Mouse (Mus musculus) embryonic facial prominence, embryonic 12.5 days (tissue): ENCODE measurements at regions not wholly inside any gene's neighbourhood (a gene's known extent, or its start where the extent isn't known, plus 50 kb on each side); places are given as distances from the start of the nearest gene placed in this dataset.

Experiments used
- ATAC-seq: fragments of 200-750 bp; cut with Nextera tagmentation; 2 replicates; pipeline ENCODE4 v1.8.0; 2017; ENCODE audit not compliant: insufficient number of reproducible peaks, insufficient read depth, low FRiP score, low TSS enrichment
- H3K27ac ChIP-seq: fragments of 300-500 bp; sonication (generic); 2 replicates; pipeline ENCODE4 v1.5.1; 2016; ENCODE audit warnings: mild to moderate bottlenecking
- H3K27me3 ChIP-seq: fragments of 300-500 bp; sonication (generic); 2 replicates; pipeline ENCODE4 v1.6.1; 2016; ENCODE audit warnings: mild to moderate bottlenecking, moderate library complexity
- H3K36me3 ChIP-seq: fragments of 300-500 bp; sonication (generic); 2 replicates; pipeline ENCODE4 v1.6.1; 2016; ENCODE audit warnings: mild to moderate bottlenecking
- H3K4me1 ChIP-seq: fragments of 300-500 bp; sonication (generic); 2 replicates; pipeline ENCODE4 v1.6.1; 2016
- H3K4me2 ChIP-seq: fragments of 300-500 bp; sonication (generic); replicated peaks from 2 replicates; pipeline ENCODE4 v1.6.1; 2016; ENCODE audit warnings: mild to moderate bottlenecking, moderate library complexity
- H3K4me3 ChIP-seq: fragments of 300-500 bp; sonication (generic); 2 replicates; pipeline ENCODE4 v1.5.1; 2016; ENCODE audit warnings: mild to moderate bottlenecking
- H3K9ac ChIP-seq: fragments of 300-500 bp; sonication (generic); 2 replicates; pipeline ENCODE4 v1.6.1; 2016; ENCODE audit warnings: mild to moderate bottlenecking, moderate library complexity
- H3K9me3 ChIP-seq: fragments of 300-500 bp; sonication (generic); 2 replicates; pipeline ENCODE4 v1.6.1; 2016; ENCODE audit warnings: mild to moderate bottlenecking, moderate library complexity
- WGBS: fragments of 180-500 bp; shearing (Covaris S2); methylation state at CpG from one replicate; pipeline ENCODE4 v1.1.7; 2016; 5-methylcytosine and 5-hydroxymethylcytosine counted together

DNA sequence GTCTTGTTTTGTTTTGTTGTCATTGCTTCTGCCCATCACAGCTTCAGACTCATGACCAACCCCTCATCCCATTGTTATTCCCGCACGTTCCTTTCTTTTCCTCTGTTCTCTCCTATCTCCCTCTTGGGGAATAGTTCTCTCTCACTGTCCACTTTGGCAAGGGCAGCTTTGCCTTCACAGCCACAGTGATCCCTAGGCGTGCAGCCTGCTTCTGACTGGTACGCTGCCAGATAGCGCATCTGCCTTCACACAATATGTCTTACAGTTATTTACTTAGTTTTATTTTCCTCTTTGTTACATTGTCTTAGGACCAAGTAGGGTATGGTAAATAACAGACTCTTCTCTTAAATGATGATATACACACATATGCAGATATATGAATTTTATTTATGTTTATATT, 122.9 kb downstream of the Sem1 start:
- Histone ChIP-seq H3K4me2 (no peak overlapping the region), H3K9ac (no peak overlapping the region), H3K4me1 (peaks cover 6% of the 10 kb centered on the region; the same call in 1 of the 2 replicates), H3K36me3 (no peaks in the 10 kb centered on the region), H3K4me3 (no peak overlapping the region), H3K27me3 (no peaks in the 10 kb centered on the region), H3K9me3 (no peaks in the 10 kb centered on the region), H3K27ac (no peak overlapping the region)
- ATAC-seq: no peak
- 84% methylated on average over 5 of the region's 5 CpGs for WGBS

- no peaks in the 10 kb centered on the region for H3K9me3 ChIP-seq
- no peaks in the 10 kb centered on the region for H3K36me3 ChIP-seq
- H3K4me1 ChIP-seq: peaks cover 6% of the 10 kb centered on the region; the same call in 1 of the 2 replicates
- 69% methylated on average over 2 of the region's 2 CpGs for WGBS
- H3K4me3 ChIP-seq: no peak overlapping the region
- H3K4me2 ChIP-seq: no peak overlapping the region
- H3K27me3 ChIP-seq: no peaks in the 10 kb centered on the region
- ATAC-seq: no peak
- no peak overlapping the region for H3K9ac ChIP-seq
- H3K27ac ChIP-seq: no peak overlapping the region
Observed at GRCm38 (mm10) chr6:6454396-6454795, 124.1 kb downstream of the Sem1 start.

GRCm38 (mm10) chr6:6434855-6435254, 143.6 kb downstream of the Sem1 start:
- no peaks in the 10 kb centered on the region for H3K4me1 ChIP-seq
- ATAC-seq: no peak

DNA sequence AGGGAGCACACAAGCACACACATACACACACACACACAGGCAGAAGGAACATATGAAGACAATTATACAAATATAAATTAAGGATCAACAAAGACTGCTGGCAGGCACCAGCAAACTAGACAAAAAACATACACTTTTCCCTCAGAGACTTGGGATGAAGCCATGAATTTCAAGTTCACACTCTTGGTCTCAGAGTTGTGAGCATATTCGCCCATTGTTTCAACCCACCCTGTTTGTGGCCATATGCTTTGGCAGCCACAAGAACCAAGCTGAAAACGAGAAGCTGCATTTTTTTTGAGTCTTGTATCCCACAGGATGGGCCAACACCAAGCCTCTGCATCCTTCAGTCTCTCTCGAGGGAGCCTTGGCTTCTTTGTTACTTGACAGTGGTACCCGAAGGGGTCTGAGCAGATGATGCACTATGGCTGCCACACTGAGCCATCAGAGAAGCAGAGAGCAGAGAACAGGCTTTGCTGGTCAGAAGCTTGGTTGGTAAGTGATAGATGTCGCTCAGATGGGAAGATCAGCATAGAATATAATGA, 144.1 kb downstream of the Sem1 start:
- no peaks in the 10 kb centered on the region for H3K36me3 ChIP-seq
- H3K4me3 ChIP-seq: no peak overlapping the region
- ATAC-seq: no peak
- no peak overlapping the region for H3K27ac ChIP-seq
- no peaks in the 10 kb centered on the region for H3K9me3 ChIP-seq
- 73% methylated on average over 5 of the region's 5 CpGs for WGBS
- no peak overlapping the region for H3K4me2 ChIP-seq
- H3K9ac ChIP-seq: no peak overlapping the region
- no peaks in the 10 kb centered on the region for H3K27me3 ChIP-seq
- no peaks in the 10 kb centered on the region for H3K4me1 ChIP-seq

More at GRCm38 (mm10) chr6:6434855-6435254, 143.6 kb downstream of the Sem1 start:
- no peak overlapping the region for H3K4me2 ChIP-seq
- no peak overlapping the region for H3K4me3 ChIP-seq
- H3K9me3 ChIP-seq: no peaks in the 10 kb centered on the region
- no peak overlapping the region for H3K9ac ChIP-seq
- 74% methylated on average over 3 of the region's 3 CpGs for WGBS
- no peaks in the 10 kb centered on the region for H3K36me3 ChIP-seq
- H3K27ac ChIP-seq: no peak overlapping the region
- H3K27me3 ChIP-seq: no peaks in the 10 kb centered on the region

DNA sequence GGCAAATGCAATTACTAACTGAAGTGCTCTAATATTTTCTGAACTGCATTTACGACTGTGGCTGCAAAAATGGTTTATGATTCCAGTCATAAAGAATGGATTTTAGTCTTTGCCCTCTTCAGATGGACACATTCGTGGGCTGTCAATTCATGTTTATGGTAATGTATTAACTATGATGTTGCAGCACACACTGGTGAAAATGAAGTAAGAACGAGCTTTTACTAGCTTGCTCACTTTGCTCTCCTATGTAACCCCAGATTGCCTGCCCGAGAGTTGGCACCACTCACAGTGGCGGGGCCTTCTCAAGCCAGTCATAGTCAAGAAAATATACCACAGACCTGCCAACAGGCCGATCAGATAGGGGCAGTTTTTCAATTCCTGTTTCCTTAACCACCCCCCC, 145.3 kb downstream of the Sem1 start:
- no peak overlapping the region for H3K27ac ChIP-seq
- H3K36me3 ChIP-seq: no peaks in the 10 kb centered on the region
- no peak overlapping the region for H3K4me2 ChIP-seq
- no peaks in the 10 kb centered on the region for H3K9me3 ChIP-seq
- ATAC-seq: no peak
- no peak overlapping the region for H3K9ac ChIP-seq
- H3K27me3 ChIP-seq: no peaks in the 10 kb centered on the region
- 86% methylated on average over 6 of the region's 6 CpGs for WGBS
- no peak overlapping the region for H3K4me3 ChIP-seq
- H3K4me1 ChIP-seq: no peaks in the 10 kb centered on the region

GRCm38 (mm10) chr6:6414654-6415610, 163.5 kb downstream of the Sem1 start:
- Histone ChIP-seq H3K9me3 (no peaks in the 10 kb centered on the region), H3K36me3 (no peaks in the 10 kb centered on the region), H3K27me3 (no peaks in the 10 kb centered on the region), H3K4me2 (no peak overlapping the region), H3K27ac (no peak overlapping the region), H3K4me3 (no peak overlapping the region), H3K9ac (no peak overlapping the region), H3K4me1 (peaks cover 4% of the 10 kb centered on the region; the same call in 1 of the 2 replicates)
- no peak for ATAC-seq
- WGBS: 57% methylated on average over 9 of the region's 9 CpGs

DNA sequence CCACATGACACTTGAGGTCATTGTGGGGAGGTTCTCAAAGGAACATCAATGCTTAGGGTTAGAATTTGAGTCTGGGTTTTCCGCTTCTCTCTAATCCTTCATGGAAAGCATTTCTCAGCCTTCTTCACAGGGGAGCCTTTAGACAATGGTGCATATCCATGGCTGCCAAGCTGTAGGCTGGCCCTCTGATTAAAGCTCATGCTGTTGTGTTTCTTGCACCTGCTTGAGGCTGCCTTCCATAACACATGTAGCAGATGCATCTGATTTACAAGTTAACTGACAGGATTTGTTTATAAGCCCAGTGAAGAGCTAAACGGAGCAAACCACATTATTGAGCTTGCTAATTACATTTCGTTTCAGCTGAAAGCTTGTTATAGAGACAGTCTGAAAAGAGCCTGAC, 180.5 kb downstream of the Sem1 start:
- no peaks in the 10 kb centered on the region for H3K4me1 ChIP-seq
- no peaks in the 10 kb centered on the region for H3K9me3 ChIP-seq
- no peak overlapping the region for H3K27ac ChIP-seq
- no peak overlapping the region for H3K4me2 ChIP-seq
- no peak overlapping the region for H3K9ac ChIP-seq
- WGBS: 71% methylated on average over 3 of the region's 3 CpGs
- ATAC-seq: no peak
- H3K27me3 ChIP-seq: no peaks in the 10 kb centered on the region
- no peak overlapping the region for H3K4me3 ChIP-seq
- no peaks in the 10 kb centered on the region for H3K36me3 ChIP-seq

DNA sequence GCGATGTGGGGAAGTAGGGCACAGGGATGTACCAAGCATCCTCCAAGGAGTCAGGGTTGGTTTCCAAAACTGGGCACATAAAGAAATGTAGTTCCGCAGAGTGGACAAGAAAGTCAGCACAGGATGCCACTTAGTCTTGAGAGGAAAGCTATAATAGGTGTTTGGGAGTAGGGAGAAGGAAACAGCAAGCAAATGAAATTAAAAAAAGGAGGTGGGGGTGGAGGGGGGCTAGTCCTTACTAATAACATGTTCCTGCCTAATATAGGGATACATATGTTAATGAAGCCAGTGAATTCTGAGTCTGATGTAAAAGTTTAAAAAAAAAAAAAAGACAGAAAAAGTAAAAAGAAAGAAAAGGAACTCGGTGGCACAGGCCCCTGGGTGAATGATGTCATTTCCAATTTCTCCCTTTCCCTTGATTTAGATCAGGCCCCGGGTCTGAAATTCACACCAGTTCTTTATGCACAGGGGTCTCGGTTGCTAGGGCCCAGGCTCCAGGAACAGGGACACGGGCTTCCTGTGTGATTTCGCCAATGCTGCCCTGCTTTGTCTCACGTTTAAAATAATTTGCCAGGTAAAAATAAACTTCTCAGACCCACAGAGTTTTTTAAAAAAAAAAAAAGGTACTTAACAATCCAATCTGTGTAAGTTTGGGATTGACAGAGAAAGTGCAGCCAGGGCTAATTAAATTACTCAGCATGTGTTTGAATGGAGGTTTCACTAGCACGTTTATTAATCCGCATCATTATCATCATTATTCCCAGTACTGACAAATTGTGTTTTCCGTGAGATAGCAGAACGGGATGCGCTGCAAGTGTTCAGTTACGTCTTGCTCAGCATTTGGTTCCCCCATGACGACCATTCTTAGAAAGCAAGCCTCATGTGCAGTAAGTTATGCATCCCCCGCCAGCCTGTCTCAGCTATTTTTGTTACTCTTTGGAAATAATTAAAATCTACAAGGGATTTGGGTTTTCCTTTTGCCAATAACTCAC, 172.8 kb upstream of the Slc25a13 start:
- no peaks in the 10 kb centered on the region for H3K9me3 ChIP-seq
- no peak overlapping the region for H3K9ac ChIP-seq
- no peak overlapping the region for H3K4me2 ChIP-seq
- ATAC-seq: no peak
- H3K27me3 ChIP-seq: no peaks in the 10 kb centered on the region; the same call in 1 of the 2 replicates
- no peak overlapping the region for H3K4me3 ChIP-seq
- H3K27ac ChIP-seq: no peak overlapping the region
- WGBS: 38% methylated on average over 16 of the region's 16 CpGs
- peaks cover 13% of the 10 kb centered on the region; the same call in 1 of the 2 replicates for H3K4me1 ChIP-seq
- H3K36me3 ChIP-seq: no peaks in the 10 kb centered on the region

- Histone ChIP-seq H3K9ac (no peak overlapping the region), H3K27ac (no peak overlapping the region)
- WGBS: 14% methylated on average over 5 of the region's 5 CpGs
Observed at GRCm38 (mm10) chr6:6388835-6389440, 172.0 kb upstream of the Slc25a13 start.

DNA sequence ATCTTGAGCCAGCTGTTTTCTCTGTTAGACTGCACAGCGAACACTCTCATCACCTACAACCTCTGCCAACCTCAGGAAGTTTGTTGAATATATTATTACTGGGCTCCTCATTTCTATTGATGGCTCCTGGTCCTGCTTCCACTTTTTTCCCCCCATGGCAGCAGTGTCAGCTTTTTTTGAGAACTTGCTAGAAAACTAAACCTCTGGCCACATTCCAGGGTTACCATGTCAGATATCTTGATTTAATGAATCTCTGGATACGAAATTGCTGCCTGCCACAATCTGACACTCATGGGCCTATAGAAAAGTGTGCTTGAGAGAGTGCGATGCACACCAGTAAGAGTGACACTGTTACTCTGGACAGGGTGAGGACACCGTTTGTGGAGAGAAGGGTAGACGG, 170.6 kb upstream of the Slc25a13 start:
- H3K4me1 ChIP-seq: peaks cover 13% of the 10 kb centered on the region; the same call in 1 of the 2 replicates
- 58% methylated on average over 5 of the region's 5 CpGs for WGBS
- H3K9ac ChIP-seq: no peak overlapping the region
- H3K36me3 ChIP-seq: no peaks in the 10 kb centered on the region
- no peak overlapping the region for H3K4me3 ChIP-seq
- H3K4me2 ChIP-seq: no peak overlapping the region
- H3K9me3 ChIP-seq: no peaks in the 10 kb centered on the region
- no peak overlapping the region for H3K27ac ChIP-seq
- no peak for ATAC-seq
- H3K27me3 ChIP-seq: no peaks in the 10 kb centered on the region; the same call in 1 of the 2 replicates

More at GRCm38 (mm10) chr6:6388835-6389440, 172.0 kb upstream of the Slc25a13 start:
- no peak for ATAC-seq
- no peak overlapping the region for H3K4me3 ChIP-seq
- H3K4me1 ChIP-seq: peaks cover 13% of the 10 kb centered on the region; the same call in 1 of the 2 replicates
- H3K36me3 ChIP-seq: no peaks in the 10 kb centered on the region
- H3K27me3 ChIP-seq: no peaks in the 10 kb centered on the region; the same call in 1 of the 2 replicates
- H3K4me2 ChIP-seq: no peak overlapping the region
- H3K9me3 ChIP-seq: no peaks in the 10 kb centered on the region

- Histone ChIP-seq H3K4me1 (peaks cover 13% of the 10 kb centered on the region; the same call in 1 of the 2 replicates), H3K4me2 (no peak overlapping the region), H3K9ac (no peak overlapping the region), H3K4me3 (no peak overlapping the region), H3K36me3 (no peaks in the 10 kb centered on the region), H3K27ac (no peak overlapping the region), H3K27me3 (no peaks in the 10 kb centered on the region; the same call in 1 of the 2 replicates), H3K9me3 (no peaks in the 10 kb centered on the region)
- WGBS: 44% methylated on average over 7 of the region's 7 CpGs
- no peak for ATAC-seq
Observed at GRCm38 (mm10) chr6:6384971-6385370, 168.0 kb upstream of the Slc25a13 start.
